Mouse (Mus musculus): ENCODE data around the gene Slc6a16.

DNA sequence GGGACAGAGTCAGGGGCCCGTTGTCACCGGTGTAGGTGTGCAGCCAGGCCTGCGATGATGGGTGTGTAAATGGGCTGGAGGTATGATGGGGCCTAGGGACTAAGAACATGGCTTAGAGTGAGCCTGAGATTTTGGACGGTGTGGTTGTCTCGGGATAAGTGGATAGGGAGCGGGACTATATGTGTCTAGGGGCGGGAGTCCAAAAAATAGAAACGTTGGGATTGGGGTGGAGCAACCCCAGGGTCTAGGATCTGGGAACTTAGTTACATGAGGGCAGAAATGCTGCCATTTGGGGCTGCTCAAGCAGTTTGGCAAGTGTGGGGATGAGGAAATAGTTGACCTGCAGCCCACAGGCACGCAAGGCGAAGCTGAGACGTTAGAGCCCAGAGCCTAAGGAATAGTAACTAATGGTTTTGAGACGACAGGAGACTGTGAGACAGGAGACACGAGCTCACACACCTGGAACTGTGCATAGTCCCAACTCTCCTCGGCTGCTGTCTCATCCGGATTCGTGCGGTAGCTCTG lies 5.2 kb upstream of the Slc6a16 start:
- TF ChIP-seq POLR2A (IDR thresholded peaks at IDR 0.05; ENCODE audit: extremely low read depth, insufficient read depth, low read length) = no peak
- no peak for TF ChIP-seq CTCF (IDR thresholded peaks at IDR 0.05; ENCODE audit: low read depth, low read length)

Measured in liver, adult 2 months (tissue).